Mouse (Mus musculus) ES-E14 (cell line): ENCODE results near the gene Gpx3.

ENCODE experiments used
- CHD2 ChIP-seq: IDR thresholded peaks from 2 replicates; pipeline ENCODE4 v1.6.1; 2014; ENCODE audit warnings: mild to moderate bottlenecking, low read depth, low read length, inconsistent platforms
- HCFC1 ChIP-seq: IDR thresholded peaks from 2 replicates; pipeline ENCODE4 v1.6.1; 2012; ENCODE audit warnings: low read length, inconsistent platforms, borderline replicate concordance; ENCODE audit not compliant: insufficient read depth
- MAFK ChIP-seq: IDR thresholded peaks from 2 replicates; pipeline ENCODE4 v1.6.1; 2014; ENCODE audit warnings: mild to moderate bottlenecking, low read depth, low read length, inconsistent platforms; ENCODE audit not compliant: insufficient read depth
- ZC3H11A ChIP-seq: IDR thresholded peaks from 2 replicates; pipeline ENCODE4 v1.6.1; 2012; ENCODE audit warnings: low read depth, mild to moderate bottlenecking, inconsistent platforms, low read length, borderline replicate concordance
- ZNF384 ChIP-seq: IDR thresholded peaks from 2 replicates; pipeline ENCODE4 v1.6.1; 2012; ENCODE audit warnings: low read depth, low read length, inconsistent platforms

DNA sequence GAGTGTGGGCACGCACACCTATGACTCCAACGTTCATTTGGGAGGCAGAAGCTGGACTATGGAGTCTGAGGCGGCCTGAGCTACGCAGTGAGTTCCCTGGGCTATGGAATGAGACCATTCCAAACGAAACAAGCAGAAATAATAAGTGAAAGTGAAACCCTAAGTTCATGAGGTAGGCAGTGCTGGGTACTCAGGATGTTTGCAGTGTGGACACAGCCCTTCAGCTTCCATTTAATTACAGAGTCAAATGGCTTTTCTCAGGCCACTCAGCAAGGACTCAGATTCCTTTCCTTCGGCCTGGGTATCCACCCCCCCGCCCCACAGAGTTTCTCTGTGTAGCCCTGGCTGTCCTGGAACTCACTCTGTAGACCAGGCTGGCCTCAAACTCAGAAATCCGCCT lies 27.5 kb downstream of the Gpx3 start:
- TF ChIP-seq ZNF384 (no peak), MAFK (no peak), HCFC1 (no peak), ZC3H11A (no peak), CHD2 (no peak)
